Mouse (Mus musculus): ENCODE results near the gene Ddx1.

- no peak for TF ChIP-seq POLR2AphosphoS2 (IDR thresholded peaks at IDR 0.05; ENCODE audit: insufficient read length, low read depth)
- no peak for TF ChIP-seq E2F4 (IDR thresholded peaks at IDR 0.05; ENCODE audit: insufficient read depth)
- no peak for TF ChIP-seq POLR2A (IDR thresholded peaks at IDR 0.05; ENCODE audit: insufficient read length, low read depth)
- TF ChIP-seq SRF (IDR thresholded peaks at IDR 0.05; ENCODE audit: control insufficient read depth, insufficient read length, low read depth): no peak
- no peak for TF ChIP-seq TCF12 (IDR thresholded peaks at IDR 0.05; ENCODE audit: insufficient read depth, poor library complexity, severe bottlenecking)
- no peak for TF ChIP-seq CEBPB (IDR thresholded peaks at IDR 0.05; ENCODE audit: insufficient read depth, poor library complexity, severe bottlenecking)
- TF ChIP-seq MYOG (IDR thresholded peaks at IDR 0.05; ENCODE audit: control insufficient read depth in 1 of 3, insufficient read depth in 1 of 3, insufficient read length in 2 of 3, low read depth in 2 of 3): no peak
Measured at GRCm38 (mm10) chr12:13174022-13174421, 75.0 kb downstream of the Ddx1 start.
